Mouse (Mus musculus): ENCODE measurements around the gene Mpped2. TPM values are rescaled to one million over a fixed set of nuclear protein-coding genes. Genes with fewer than 3 reads are reported as not detected.

Mpped2 gene
- polyA plus RNA-seq, 1 experiment from 2014 or later = 5.8 TPM

- DNase-seq (ENCODE audit: low spot score) (no peak), ATAC-seq (ENCODE audit: low FRiP score, low TSS enrichment) (no peak)
- Histone ChIP-seq H3K9ac (ENCODE audit: low read length) (no peak overlapping the region), H3K4me1 (replicated peaks; ENCODE audit: control insufficient read depth, insufficient read depth) (no peaks in the 10 kb centered on the region), H3K4me3 (ENCODE audit: low read depth, low read length) (no peak overlapping the region), H3K4me2 (replicated peaks; ENCODE audit: low read depth) (no peak overlapping the region), H3K9me3 (ENCODE audit: control insufficient read depth, low read length) (no peaks in the 10 kb centered on the region), H3K27me3 (ENCODE audit: control insufficient read depth, insufficient read depth, low read length) (no peaks in the 10 kb centered on the region), H3K27ac (replicated peaks) (no peak overlapping the region), H3K36me3 (ENCODE audit: control insufficient read depth, insufficient read depth, low read length) (no peaks in the 10 kb centered on the region)
- 60% methylated on average over 3 of the region's 3 CpGs for WGBS
- no peak for TF ChIP-seq EP300 (optimal IDR thresholded peaks at IDR 0.05)
- TF ChIP-seq CTCF (IDR thresholded peaks at IDR 0.05; ENCODE audit: low read depth) = no peak
Observed at GRCm38 (mm10) chr2:106797855-106798254, 104.8 kb downstream of the Mpped2 start.

GRCm38 (mm10) chr2:106798824-106799223 is 105.8 kb downstream of the Mpped2 start:
- Histone ChIP-seq H3K27ac (replicated peaks) (no peak overlapping the region), H3K4me3 (ENCODE audit: low read depth, low read length) (no peak overlapping the region), H3K36me3 (ENCODE audit: control insufficient read depth, insufficient read depth, low read length) (no peaks in the 10 kb centered on the region), H3K9ac (ENCODE audit: low read length) (no peak overlapping the region), H3K9me3 (ENCODE audit: control insufficient read depth, low read length) (no peaks in the 10 kb centered on the region), H3K4me2 (replicated peaks; ENCODE audit: low read depth) (no peak overlapping the region), H3K27me3 (ENCODE audit: control insufficient read depth, insufficient read depth, low read length) (no peaks in the 10 kb centered on the region), H3K4me1 (replicated peaks; ENCODE audit: control insufficient read depth, insufficient read depth) (no peaks in the 10 kb centered on the region)
- DNase-seq (ENCODE audit: low spot score) (no peak), ATAC-seq (ENCODE audit: low FRiP score, low TSS enrichment) (no peak)
- no peak for TF ChIP-seq EP300 (optimal IDR thresholded peaks at IDR 0.05)
- TF ChIP-seq CTCF (IDR thresholded peaks at IDR 0.05; ENCODE audit: low read depth) = no peak
- 46% methylated on average over 4 of the region's 4 CpGs for WGBS

GRCm38 (mm10) chr2:106815898-106816297 is 122.8 kb downstream of the Mpped2 start:
- H3K4me2 ChIP-seq (replicated peaks; ENCODE audit: low read depth) = no peak overlapping the region
- no peaks in the 10 kb centered on the region for H3K27me3 ChIP-seq (ENCODE audit: control insufficient read depth, insufficient read depth, low read length)
- DNase-seq (ENCODE audit: low spot score) = no peak
- no peak overlapping the region for H3K27ac ChIP-seq (replicated peaks)
- no peak overlapping the region for H3K4me3 ChIP-seq (ENCODE audit: low read depth, low read length)
- H3K36me3 ChIP-seq (ENCODE audit: control insufficient read depth, insufficient read depth, low read length) = no peaks in the 10 kb centered on the region
- no peaks in the 10 kb centered on the region for H3K4me1 ChIP-seq (replicated peaks; ENCODE audit: control insufficient read depth, insufficient read depth)
- 87% methylated on average over 3 of the region's 3 CpGs for WGBS
- TF ChIP-seq EP300 (optimal IDR thresholded peaks at IDR 0.05) (no peak), CTCF (IDR thresholded peaks at IDR 0.05; ENCODE audit: low read depth) (no peak)
- H3K9ac ChIP-seq (ENCODE audit: low read length) = no peak overlapping the region
- no peaks in the 10 kb centered on the region for H3K9me3 ChIP-seq (ENCODE audit: control insufficient read depth, low read length)
- ATAC-seq (ENCODE audit: low FRiP score, low TSS enrichment) = no peak

- no peak overlapping the region for H3K9ac ChIP-seq (ENCODE audit: low read length)
- no peaks in the 10 kb centered on the region for H3K27me3 ChIP-seq (ENCODE audit: control insufficient read depth, insufficient read depth, low read length)
- no peaks in the 10 kb centered on the region for H3K4me1 ChIP-seq (replicated peaks; ENCODE audit: control insufficient read depth, insufficient read depth)
- DNase-seq (ENCODE audit: low spot score) = no peak
- ATAC-seq (ENCODE audit: low FRiP score, low TSS enrichment) = no peak
- no peaks in the 10 kb centered on the region for H3K36me3 ChIP-seq (ENCODE audit: control insufficient read depth, insufficient read depth, low read length)
- H3K27ac ChIP-seq (replicated peaks) = no peak overlapping the region
- no peaks in the 10 kb centered on the region for H3K9me3 ChIP-seq (ENCODE audit: control insufficient read depth, low read length)
- H3K4me3 ChIP-seq (ENCODE audit: low read depth, low read length) = no peak overlapping the region
- 64% methylated on average over 8 of the region's 8 CpGs for WGBS
- TF ChIP-seq EP300 (optimal IDR thresholded peaks at IDR 0.05) (no peak), CTCF (IDR thresholded peaks at IDR 0.05; ENCODE audit: low read depth) (no peak)
- H3K4me2 ChIP-seq (replicated peaks; ENCODE audit: low read depth) = no peak overlapping the region
Observed at GRCm38 (mm10) chr2:106821292-106821691, 128.2 kb downstream of the Mpped2 start.

GRCm38 (mm10) chr2:106821883-106822282 is 128.8 kb downstream of the Mpped2 start:
- Histone ChIP-seq H3K27me3 (ENCODE audit: control insufficient read depth, insufficient read depth, low read length) (no peaks in the 10 kb centered on the region), H3K27ac (replicated peaks) (no peak overlapping the region), H3K9ac (ENCODE audit: low read length) (no peak overlapping the region), H3K4me2 (replicated peaks; ENCODE audit: low read depth) (no peak overlapping the region), H3K36me3 (ENCODE audit: control insufficient read depth, insufficient read depth, low read length) (no peaks in the 10 kb centered on the region), H3K9me3 (ENCODE audit: control insufficient read depth, low read length) (no peaks in the 10 kb centered on the region), H3K4me1 (replicated peaks; ENCODE audit: control insufficient read depth, insufficient read depth) (no peaks in the 10 kb centered on the region), H3K4me3 (ENCODE audit: low read depth, low read length) (no peak overlapping the region)
- DNase-seq (ENCODE audit: low spot score) = no peak
- 46% methylated on average over 6 of the region's 6 CpGs for WGBS
- no peak for ATAC-seq (ENCODE audit: low FRiP score, low TSS enrichment)
- no peak for TF ChIP-seq EP300 (optimal IDR thresholded peaks at IDR 0.05)
- TF ChIP-seq CTCF (IDR thresholded peaks at IDR 0.05; ENCODE audit: low read depth) = no peak

GRCm38 (mm10) chr2:106822540-106822939 is 129.5 kb downstream of the Mpped2 start:
- 10% methylated on average over 5 of the region's 5 CpGs for WGBS
- H3K4me3 ChIP-seq (ENCODE audit: low read depth, low read length) = no peak overlapping the region
- no peaks in the 10 kb centered on the region for H3K36me3 ChIP-seq (ENCODE audit: control insufficient read depth, insufficient read depth, low read length)
- no peak overlapping the region for H3K27ac ChIP-seq (replicated peaks)
- DNase-seq (ENCODE audit: low spot score) (no peak), ATAC-seq (ENCODE audit: low FRiP score, low TSS enrichment) (no peak)
- H3K9ac ChIP-seq (ENCODE audit: low read length) = no peak overlapping the region
- H3K27me3 ChIP-seq (ENCODE audit: control insufficient read depth, insufficient read depth, low read length) = no peaks in the 10 kb centered on the region
- no peak for TF ChIP-seq CTCF (IDR thresholded peaks at IDR 0.05; ENCODE audit: low read depth)
- TF ChIP-seq EP300 (optimal IDR thresholded peaks at IDR 0.05) = no peak
- H3K4me2 ChIP-seq (replicated peaks; ENCODE audit: low read depth) = no peak overlapping the region
- H3K4me1 ChIP-seq (replicated peaks; ENCODE audit: control insufficient read depth, insufficient read depth) = no peaks in the 10 kb centered on the region
- H3K9me3 ChIP-seq (ENCODE audit: control insufficient read depth, low read length) = no peaks in the 10 kb centered on the region
